Mouse (Mus musculus): ENCODE results near the gene Tmem132a. TPM values are rescaled to one million over a fixed set of nuclear protein-coding genes. Genes with fewer than 3 reads are reported as not detected.

Tmem132a gene
- polyA plus RNA-seq, 1 experiment from 2014 or later: 160 TPM

- no peak overlapping the region for H3K9ac ChIP-seq
- DNase-seq (ENCODE audit: low spot score): no peak
- ATAC-seq (ENCODE audit: low FRiP score): no peak
- no peaks in the 10 kb centered on the region for H3K9me3 ChIP-seq (ENCODE audit: control insufficient read depth, low read length)
- H3K4me1 ChIP-seq (replicated peaks; ENCODE audit: control insufficient read depth, insufficient read depth, low read length): peaks cover 4% of the 10 kb centered on the region
- no peak overlapping the region for H3K27ac ChIP-seq
- H3K4me3 ChIP-seq (replicated peaks; ENCODE audit: low read length): no peak overlapping the region
- WGBS: 46% methylated on average over 16 of the region's 16 CpGs
- no peaks in the 10 kb centered on the region for H3K27me3 ChIP-seq (ENCODE audit: control insufficient read depth, insufficient read depth, low read length)
- H3K4me2 ChIP-seq (replicated peaks): no peak overlapping the region
- no peaks in the 10 kb centered on the region for H3K36me3 ChIP-seq (replicated peaks; ENCODE audit: control insufficient read depth, insufficient read depth)
These were observed 27.8 kb downstream of the Tmem132a start for GRCm38 (mm10) chr19:10841721-10842626.

GRCm38 (mm10) chr19:10839010-10839892, 30.5 kb downstream of the Tmem132a start, which contains the start of gene Slc15a3:
Gene Slc15a3, plus strand, starts transcription at chr19:10839727.
- H3K9me3 ChIP-seq (ENCODE audit: control insufficient read depth, low read length): no peaks in the 10 kb centered on the region
- no peaks in the 10 kb centered on the region for H3K27me3 ChIP-seq (ENCODE audit: control insufficient read depth, insufficient read depth, low read length)
- ATAC-seq (ENCODE audit: low FRiP score) (no peak), DNase-seq (ENCODE audit: low spot score) (no peak)
- H3K4me3 ChIP-seq (replicated peaks; ENCODE audit: low read length): no peak within 1 kb of the TSS
- H3K4me1 ChIP-seq (replicated peaks; ENCODE audit: control insufficient read depth, insufficient read depth, low read length): no peaks in the 10 kb centered on the region; the same call in 1 of the 2 replicates
- no peak within 1 kb of the TSS for H3K27ac ChIP-seq
- H3K9ac ChIP-seq: no peak within 1 kb of the TSS
- 85% methylated on average over 15 of the region's 15 CpGs for WGBS
- no peaks in the 10 kb centered on the region for H3K36me3 ChIP-seq (replicated peaks; ENCODE audit: control insufficient read depth, insufficient read depth)
- no peak within 1 kb of the TSS for H3K4me2 ChIP-seq (replicated peaks)

GRCm38 (mm10) chr19:10835671-10836070, 34.1 kb downstream of the Tmem132a start:
- H3K27me3 ChIP-seq (ENCODE audit: control insufficient read depth, insufficient read depth, low read length): no peaks in the 10 kb centered on the region
- no peaks in the 10 kb centered on the region for H3K36me3 ChIP-seq (replicated peaks; ENCODE audit: control insufficient read depth, insufficient read depth)
- H3K4me1 ChIP-seq (replicated peaks; ENCODE audit: control insufficient read depth, insufficient read depth, low read length): no peaks in the 10 kb centered on the region
- ATAC-seq (ENCODE audit: low FRiP score) (no peak), DNase-seq (ENCODE audit: low spot score) (no peak)
- H3K4me3 ChIP-seq (replicated peaks; ENCODE audit: low read length): no peak overlapping the region
- 62% methylated on average over 3 of the region's 3 CpGs for WGBS
- no peak overlapping the region for H3K4me2 ChIP-seq (replicated peaks)
- no peak overlapping the region for H3K9ac ChIP-seq
- no peaks in the 10 kb centered on the region for H3K9me3 ChIP-seq (ENCODE audit: control insufficient read depth, low read length)
- H3K27ac ChIP-seq: no peak overlapping the region

- 85% methylated on average over 3 of the region's 3 CpGs for WGBS
These were observed 36.1 kb downstream of the Tmem132a start for GRCm38 (mm10) chr19:10833611-10834010.

GRCm38 (mm10) chr19:10832030-10832429, 37.7 kb downstream of the Tmem132a start:
- 91% methylated on average over 3 of the region's 3 CpGs for WGBS

More at GRCm38 (mm10) chr19:10833611-10834010, 36.1 kb downstream of the Tmem132a start:
- Histone ChIP-seq H3K36me3 (replicated peaks; ENCODE audit: control insufficient read depth, insufficient read depth) (no peaks in the 10 kb centered on the region), H3K4me3 (replicated peaks; ENCODE audit: low read length) (no peak overlapping the region), H3K4me1 (replicated peaks; ENCODE audit: control insufficient read depth, insufficient read depth, low read length) (no peaks in the 10 kb centered on the region), H3K9ac (no peak overlapping the region), H3K27ac (no peak overlapping the region), H3K4me2 (replicated peaks) (no peak overlapping the region), H3K27me3 (ENCODE audit: control insufficient read depth, insufficient read depth, low read length) (no peaks in the 10 kb centered on the region), H3K9me3 (ENCODE audit: control insufficient read depth, low read length) (no peaks in the 10 kb centered on the region)
- DNase-seq (ENCODE audit: low spot score) (no peak), ATAC-seq (ENCODE audit: low FRiP score) (no peak)

GRCm38 (mm10) chr19:10831424-10831823, 38.3 kb downstream of the Tmem132a start:
- WGBS: 15% methylated on average over 5 of the region's 5 CpGs
- no peak for ATAC-seq (ENCODE audit: low FRiP score)
- no peaks in the 10 kb centered on the region for H3K27me3 ChIP-seq (ENCODE audit: control insufficient read depth, insufficient read depth, low read length)
- H3K9ac ChIP-seq: no peak overlapping the region
- no peaks in the 10 kb centered on the region for H3K36me3 ChIP-seq (replicated peaks; ENCODE audit: control insufficient read depth, insufficient read depth)
- H3K27ac ChIP-seq: no peak overlapping the region
- no peaks in the 10 kb centered on the region for H3K9me3 ChIP-seq (ENCODE audit: control insufficient read depth, low read length)
- no peak overlapping the region for H3K4me2 ChIP-seq (replicated peaks)
- no peak for DNase-seq (ENCODE audit: low spot score)
- H3K4me3 ChIP-seq (replicated peaks; ENCODE audit: low read length): no peak overlapping the region
- no peaks in the 10 kb centered on the region for H3K4me1 ChIP-seq (replicated peaks; ENCODE audit: control insufficient read depth, insufficient read depth, low read length)

More at GRCm38 (mm10) chr19:10832030-10832429, 37.7 kb downstream of the Tmem132a start:
- DNase-seq (ENCODE audit: low spot score) (no peak), ATAC-seq (ENCODE audit: low FRiP score) (no peak)
- Histone ChIP-seq H3K36me3 (replicated peaks; ENCODE audit: control insufficient read depth, insufficient read depth) (no peaks in the 10 kb centered on the region), H3K9me3 (ENCODE audit: control insufficient read depth, low read length) (no peaks in the 10 kb centered on the region), H3K4me2 (replicated peaks) (no peak overlapping the region), H3K9ac (no peak overlapping the region), H3K4me1 (replicated peaks; ENCODE audit: control insufficient read depth, insufficient read depth, low read length) (no peaks in the 10 kb centered on the region), H3K27ac (no peak overlapping the region), H3K27me3 (ENCODE audit: control insufficient read depth, insufficient read depth, low read length) (no peaks in the 10 kb centered on the region), H3K4me3 (replicated peaks; ENCODE audit: low read length) (no peak overlapping the region)

- H3K36me3 ChIP-seq (replicated peaks; ENCODE audit: control insufficient read depth, insufficient read depth): no peaks in the 10 kb centered on the region
- H3K4me2 ChIP-seq (replicated peaks): no peak within 1 kb of the TSS
- H3K4me1 ChIP-seq (replicated peaks; ENCODE audit: control insufficient read depth, insufficient read depth, low read length): no peaks in the 10 kb centered on the region
- WGBS: 91% methylated on average over 16 of the region's 16 CpGs
- H3K27ac ChIP-seq: no peak within 1 kb of the TSS
- H3K27me3 ChIP-seq (ENCODE audit: control insufficient read depth, insufficient read depth, low read length): no peaks in the 10 kb centered on the region
- no peak for ATAC-seq (ENCODE audit: low FRiP score)
- H3K4me3 ChIP-seq (replicated peaks; ENCODE audit: low read length): no peak within 1 kb of the TSS
- H3K9me3 ChIP-seq (ENCODE audit: control insufficient read depth, low read length): no peaks in the 10 kb centered on the region
- H3K9ac ChIP-seq: no peak within 1 kb of the TSS
- no peak for DNase-seq (ENCODE audit: low spot score)
These were observed 40.1 kb downstream of the Tmem132a start, which contains the start of gene Cd6 for GRCm38 (mm10) chr19:10829436-10830175. Gene Cd6, minus strand, starts transcription at chr19:10830058.

GRCm38 (mm10) chr19:10828321-10828720, 41.4 kb downstream of the Tmem132a start:
- Histone ChIP-seq H3K36me3 (replicated peaks; ENCODE audit: control insufficient read depth, insufficient read depth) (no peaks in the 10 kb centered on the region), H3K4me3 (replicated peaks; ENCODE audit: low read length) (no peak overlapping the region), H3K27me3 (ENCODE audit: control insufficient read depth, insufficient read depth, low read length) (no peaks in the 10 kb centered on the region), H3K9me3 (ENCODE audit: control insufficient read depth, low read length) (no peaks in the 10 kb centered on the region), H3K9ac (no peak overlapping the region), H3K4me1 (replicated peaks; ENCODE audit: control insufficient read depth, insufficient read depth, low read length) (no peaks in the 10 kb centered on the region), H3K4me2 (replicated peaks) (no peak overlapping the region), H3K27ac (no peak overlapping the region)
- 95% methylated on average over 5 of the region's 5 CpGs for WGBS
- ATAC-seq (ENCODE audit: low FRiP score) (no peak), DNase-seq (ENCODE audit: low spot score) (no peak)
